8 mouse cellular contexts compared by ENCODE assay signal in genomic region chr12:84191190-84191589, GRCm38 (mm10). TPM values are rescaled to one million over a fixed set of nuclear protein-coding genes. Genes with fewer than 3 reads are reported as not detected.
DNase-seq lines count a peak whose midpoint lies in the region; ATAC-seq and TF ChIP-seq lines count a peak whose summit lies in the region.

No protein-coding gene starts in this region.

- H3K4me3 ChIP-seq in lung, embryonic 15.5 days: peak overlapping the region; percentile 74; the same call in 1 of the 2 replicates
- H3K4me3 ChIP-seq in lung, adult 2 months (replicated peaks; ENCODE audit: extremely low read depth, low read depth, low read length): no peak overlapping the region
- peak overlapping the region; percentile 85 for H3K4me3 ChIP-seq in forebrain, embryonic 10.5 days
- 0 out of 2 replicates have a peak overlapping the region, but pooled peaks have one; percentile 81 for H3K4me3 ChIP-seq in limb, embryonic 14.5 days (replicated peaks; ENCODE audit: low read length)
- 0 out of 2 replicates have a peak overlapping the region, but pooled peaks have one; percentile 81 for H3K4me3 ChIP-seq in neural tube, embryonic 15.5 days (replicated peaks)

- H3K4me1 ChIP-seq in lung, embryonic 15.5 days: peaks cover 80% of the 10 kb centered on the region
- peaks cover 62% of the 10 kb centered on the region for H3K4me1 ChIP-seq in lung, adult 2 months (ENCODE audit: control insufficient read depth, insufficient read depth, low read length)
- peaks cover 96% of the 10 kb centered on the region for H3K4me1 ChIP-seq in forebrain, embryonic 10.5 days
- H3K4me1 ChIP-seq in limb, embryonic 14.5 days (ENCODE audit: control insufficient read depth, insufficient read depth, low read length): peaks cover 59% of the 10 kb centered on the region
- peaks cover 83% of the 10 kb centered on the region for H3K4me1 ChIP-seq in neural tube, embryonic 15.5 days

- H3K36me3 ChIP-seq in lung, embryonic 15.5 days: no peaks in the 10 kb centered on the region
- H3K36me3 ChIP-seq in forebrain, embryonic 10.5 days (replicated peaks): peaks cover 26% of the 10 kb centered on the region
- 0 out of 2 replicates have a peak, but pooled peaks cover 5% of the 10 kb centered on the region for H3K36me3 ChIP-seq in limb, embryonic 14.5 days (ENCODE audit: control insufficient read depth, insufficient read depth, low read length)
- no peaks in the 10 kb centered on the region for H3K36me3 ChIP-seq in neural tube, embryonic 15.5 days

- no peak for DNase-seq in lung, adult 2 months
- no peak for DNase-seq in forebrain, embryonic 10.5 days (ENCODE audit: extremely low spot score, low spot score)
- DNase-seq in limb, embryonic 14.5 days (ENCODE audit: low spot score): no peak
- no peak for DNase-seq in embryo, embryonic 10.5 days (ENCODE audit: low spot score)
- no peak for DNase-seq in left cerebral cortex, postnatal 4 days

- H3K27ac ChIP-seq in lung, embryonic 15.5 days: no peak overlapping the region
- peak overlapping the region; percentile 96; the same call in 1 of the 2 replicates for H3K27ac ChIP-seq in forebrain, embryonic 10.5 days
- H3K27ac ChIP-seq in limb, embryonic 14.5 days (replicated peaks; ENCODE audit: low read depth, low read length): no peak overlapping the region
- H3K27ac ChIP-seq in neural tube, embryonic 15.5 days (replicated peaks): no peak overlapping the region

- 69% methylated on average over 7 of the region's 7 CpGs for WGBS in lung, embryonic 15.5 days
- WGBS in lung, adult 2 months: 76% methylated on average over 7 of the region's 7 CpGs
- 78% methylated on average over 7 of the region's 7 CpGs for WGBS in forebrain, embryonic 10.5 days
- WGBS in limb, embryonic 14.5 days: 42% methylated on average over 7 of the region's 7 CpGs
- 44% methylated on average over 7 of the region's 7 CpGs for WGBS in neural tube, embryonic 15.5 days

- no peaks in the 10 kb centered on the region for H3K27me3 ChIP-seq in lung, embryonic 15.5 days
- no peaks in the 10 kb centered on the region for H3K27me3 ChIP-seq in forebrain, embryonic 10.5 days (ENCODE audit: poor library complexity, severe bottlenecking)
- no peaks in the 10 kb centered on the region for H3K27me3 ChIP-seq in limb, embryonic 14.5 days (ENCODE audit: control insufficient read depth, insufficient read depth, low read length)
- H3K27me3 ChIP-seq in neural tube, embryonic 15.5 days (replicated peaks): no peaks in the 10 kb centered on the region

- no peak for TF ChIP-seq POLR2A in lung, adult 2 months (IDR thresholded peaks at IDR 0.05; ENCODE audit: borderline replicate concordance, extremely low read depth, low read depth, low read length)
- no peak for TF ChIP-seq POLR2A in limb, embryonic 14.5 days (IDR thresholded peaks at IDR 0.05; ENCODE audit: borderline replicate concordance, extremely low read depth, insufficient read depth, insufficient read length)

- TF ChIP-seq CTCF in lung, adult 2 months (IDR thresholded peaks at IDR 0.05; ENCODE audit: insufficient read depth, low read length): no peak

- intact Hi-C loops in left cerebral cortex, postnatal 4 days (cut with DNase I): no loop called here

- no peaks in the 10 kb centered on the region for H3K9me3 ChIP-seq in lung, embryonic 15.5 days
- H3K9me3 ChIP-seq in forebrain, embryonic 10.5 days: peaks cover 6% of the 10 kb centered on the region; the same call in 1 of the 2 replicates
- no peaks in the 10 kb centered on the region for H3K9me3 ChIP-seq in limb, embryonic 14.5 days (ENCODE audit: control insufficient read depth, low read length)
- H3K9me3 ChIP-seq in neural tube, embryonic 15.5 days (replicated peaks): no peaks in the 10 kb centered on the region

- ATAC-seq in lung, embryonic 15.5 days (ENCODE audit: borderline replicate concordance, extremely low read depth, low FRiP score, low TSS enrichment): no peak
- ATAC-seq in limb, embryonic 14.5 days (ENCODE audit: low FRiP score, low read depth): no peak
- no peak for ATAC-seq in neural tube, embryonic 15.5 days (ENCODE audit: low FRiP score)
- no peak for ATAC-seq in erythroid progenitor cell, adult 5-6 weeks (replicated peaks; ENCODE audit: low FRiP score, poor library complexity, severe bottlenecking)

- no peak overlapping the region; the same call in 1 of the 2 replicates for H3K9ac ChIP-seq in lung, embryonic 15.5 days
- H3K9ac ChIP-seq in limb, embryonic 14.5 days (ENCODE audit: low read depth, low read length, severe bottlenecking): no peak overlapping the region
- no peak overlapping the region; the same call in 1 of the 2 replicates for H3K9ac ChIP-seq in neural tube, embryonic 15.5 days (replicated peaks)

- peak overlapping the region; percentile 94 for H3K4me2 ChIP-seq in lung, embryonic 15.5 days
- peak overlapping the region; percentile 98 for H3K4me2 ChIP-seq in limb, embryonic 14.5 days (replicated peaks; ENCODE audit: low read depth, low read length, severe bottlenecking)
- peak overlapping the region; percentile 92 for H3K4me2 ChIP-seq in neural tube, embryonic 15.5 days

RNA-seq across cellular contexts. Expression of gene Elmsan1, which starts 27.5 kb away (rescaled TPM):
- polyA plus RNA-seq in lung, embryonic 15.5 days (2015; fragmentation: Nextera tagmentation; extraction: Ambion mirVana): 11.7 and 12.5 TPM in 2 replicates
- polyA plus RNA-seq in lung, adult 2 months (2012; rRNA removed): 26.5 and 29.5 TPM in 2 replicates
- polyA plus RNA-seq in forebrain, embryonic 10.5 days (2016; fragmentation: Nextera tagmentation; extraction: Ambion mirVana): 7.0 and 8.7 TPM in 2 replicates
- 14.4 and 18.1 TPM in 2 replicates for polyA plus RNA-seq in limb, embryonic 14.5 days (2012; rRNA removed)
- polyA plus RNA-seq in limb, embryonic 14.5 days (2014; fragmentation: Nextera tagmentation; extraction: Ambion mirVana): 10.5 and 11.8 TPM in 2 replicates
- polyA plus RNA-seq in neural tube, embryonic 15.5 days (2015; fragmentation: Nextera tagmentation; extraction: Ambion mirVana): 4.0 and 5.4 TPM in 2 replicates
- total RNA-seq in erythroid progenitor cell, adult 5-6 weeks (2015; ENCODE audit: low replicate concordance): 20.9 and 23.5 TPM in 2 replicates
- total RNA-seq in erythroid progenitor cell, adult 5-6 weeks (2017; ENCODE audit: low replicate concordance): 29.0 and 51.1 TPM in 2 replicates
- total RNA-seq in left cerebral cortex, postnatal 4 days (2021): 10 to 100 TPM; 12.9 to 14.9 TPM

RNA-seq across cellular contexts. Expression of gene Pnma1, which starts 42.9 kb away (rescaled TPM):
- 1.8 TPM in 2 replicates for polyA plus RNA-seq in lung, embryonic 15.5 days (2015; fragmentation: Nextera tagmentation; extraction: Ambion mirVana)
- 0.84 and 1.3 TPM in 2 replicates for polyA plus RNA-seq in lung, adult 2 months (2012; rRNA removed)
- 1.3 and 1.8 TPM in 2 replicates for polyA plus RNA-seq in forebrain, embryonic 10.5 days (2016; fragmentation: Nextera tagmentation; extraction: Ambion mirVana)
- 0.24 and 0.39 TPM in 2 replicates for polyA plus RNA-seq in limb, embryonic 14.5 days (2012; rRNA removed)
- 0.55 and 0.83 TPM in 2 replicates for polyA plus RNA-seq in limb, embryonic 14.5 days (2014; fragmentation: Nextera tagmentation; extraction: Ambion mirVana)
- 3.2 and 3.8 TPM in 2 replicates for polyA plus RNA-seq in neural tube, embryonic 15.5 days (2015; fragmentation: Nextera tagmentation; extraction: Ambion mirVana)
- total RNA-seq in erythroid progenitor cell, adult 5-6 weeks (2015; ENCODE audit: low replicate concordance): 8.4 and 11.9 TPM in 2 replicates
- total RNA-seq in erythroid progenitor cell, adult 5-6 weeks (2017; ENCODE audit: low replicate concordance): 13.5 and 15.9 TPM in 2 replicates
- 10 to 100 TPM; 11.0 to 11.1 TPM for total RNA-seq in left cerebral cortex, postnatal 4 days (2021)
